In genomic region chr1:97714334-97714868, GRCm38 (mm10) we compare ENCODE assay signal across 30 mouse cellular contexts. TPM values are rescaled to one million over a fixed set of nuclear protein-coding genes. Genes with fewer than 3 reads are reported as not detected.
DNase-seq lines count a peak whose midpoint lies in the region; ATAC-seq and TF ChIP-seq lines count a peak whose summit lies in the region.
"Had no signal": no experiment of that assay in that cellular context is flagged by ENCODE, and none has a peak within 500 bp of the region (broad histone marks: within the 10 kb centered on the region; RNA-seq: fewer than 3 reads in every experiment).

No protein-coding gene starts in this region.

- H3K4me2 ChIP-seq in forebrain, embryonic 14.5 days (ENCODE audit: low read length), result no peak overlapping the region
- H3K4me2 ChIP-seq in forebrain, postnatal 0 days (ENCODE audit: low read depth), result no peak overlapping the region
- no peak overlapping the region for H3K4me2 ChIP-seq in neural tube, embryonic 14.5 days (ENCODE audit: low read depth, low read length)
- H3K4me2 ChIP-seq in forebrain, embryonic 15.5 days (replicated peaks), result no peak overlapping the region
- H3K4me2 ChIP-seq: embryonic facial prominence, embryonic 13.5 days; heart, embryonic 11.5 days; heart, embryonic 15.5 days; hindbrain, embryonic 14.5 days had no signal

- no peaks in the 10 kb centered on the region for H3K27me3 ChIP-seq in forebrain, embryonic 14.5 days (replicated peaks; ENCODE audit: control insufficient read depth, insufficient read depth, low read length)
- no peaks in the 10 kb centered on the region for H3K27me3 ChIP-seq in forebrain, postnatal 0 days (ENCODE audit: insufficient read depth, low read length)
- no peaks in the 10 kb centered on the region for H3K27me3 ChIP-seq in neural tube, embryonic 14.5 days (ENCODE audit: control insufficient read depth, insufficient read depth, low read length)
- no peaks in the 10 kb centered on the region for H3K27me3 ChIP-seq in forebrain, embryonic 15.5 days
- H3K27me3 ChIP-seq: embryonic facial prominence, embryonic 13.5 days; heart, embryonic 15.5 days; Patski had no signal

- 24% methylated on average over 11 of the region's 11 CpGs for WGBS in forebrain, embryonic 14.5 days
- 29% methylated on average over 11 of the region's 11 CpGs for WGBS in forebrain, postnatal 0 days
- 70% methylated on average over 11 of the region's 11 CpGs for WGBS in neural tube, embryonic 14.5 days
- WGBS in forebrain, embryonic 15.5 days, result 31% methylated on average over 11 of the region's 11 CpGs

- H3K9me3 ChIP-seq in forebrain, embryonic 14.5 days (replicated peaks; ENCODE audit: control insufficient read depth, low read length), result no peaks in the 10 kb centered on the region
- no peaks in the 10 kb centered on the region for H3K9me3 ChIP-seq in forebrain, postnatal 0 days (ENCODE audit: low read length)
- H3K9me3 ChIP-seq in neural tube, embryonic 14.5 days (ENCODE audit: control insufficient read depth, low read length), result no peaks in the 10 kb centered on the region
- no peaks in the 10 kb centered on the region for H3K9me3 ChIP-seq in forebrain, embryonic 15.5 days
- H3K9me3 ChIP-seq: embryonic facial prominence, embryonic 10.5 days; embryonic facial prominence, embryonic 13.5 days; heart, embryonic 15.5 days had no signal

- TF ChIP-seq CTCF in forebrain, postnatal 0 days (IDR thresholded peaks at IDR 0.05; ENCODE audit: low read depth), result no peak
- TF ChIP-seq CTCF in bone marrow macrophage, adult 2 months (IDR thresholded peaks at IDR 0.05; ENCODE audit: low read depth, low read length), result no peak

- H3K36me3 ChIP-seq in forebrain, embryonic 14.5 days (ENCODE audit: control insufficient read depth, insufficient read depth, low read length), result peaks cover 49% of the 10 kb centered on the region
- H3K36me3 ChIP-seq in forebrain, postnatal 0 days (ENCODE audit: insufficient read depth), result peaks cover 36% of the 10 kb centered on the region
- peaks cover 40% of the 10 kb centered on the region; the same call in 1 of the 2 replicates for H3K36me3 ChIP-seq in neural tube, embryonic 14.5 days (ENCODE audit: control insufficient read depth, insufficient read depth, low read length)
- H3K36me3 ChIP-seq in forebrain, embryonic 15.5 days, result peaks cover 61% of the 10 kb centered on the region

- no peak for TF ChIP-seq POLR2A in bone marrow macrophage, adult 2 months (IDR thresholded peaks at IDR 0.05; ENCODE audit: borderline replicate concordance, low read depth, low read length)

- H3K9ac ChIP-seq in forebrain, embryonic 14.5 days (ENCODE audit: low read length), result no peak overlapping the region
- H3K9ac ChIP-seq in forebrain, postnatal 0 days, result no peak overlapping the region
- H3K9ac ChIP-seq in neural tube, embryonic 14.5 days (replicated peaks; ENCODE audit: low read depth, low read length), result no peak overlapping the region
- no peak overlapping the region for H3K9ac ChIP-seq in forebrain, embryonic 15.5 days (replicated peaks)
- H3K9ac ChIP-seq: embryonic facial prominence, embryonic 13.5 days; heart, embryonic 15.5 days; hindbrain, embryonic 14.5 days had no signal

- peak; percentile 75 for DNase-seq in forebrain, embryonic 14.5 days (ENCODE audit: low spot score)
- no peak for DNase-seq in forebrain, postnatal 0 days
- no peak for DNase-seq in neural tube, embryonic 10.5 days (ENCODE audit: extremely low spot score, low spot score)
- DNase-seq in right cerebral cortex, postnatal 14 days, result no peak
- DNase-seq: adrenal gland, postnatal 10 days; adrenal gland, postnatal 36 days; cerebellum, adult 11-12 months; cerebellum, adult 8-10 months; cerebellum, postnatal 10 days; cerebellum, postnatal 36 days; embryo, embryonic 11 days; gastrocnemius, adult 2 months; gastrocnemius, postnatal 14 days; heart, adult 11 months; heart, postnatal 14 days; heart, postnatal 4 days had no signal

- H3K4me3 ChIP-seq in forebrain, embryonic 14.5 days (ENCODE audit: low read depth, low read length), result no peak overlapping the region
- H3K4me3 ChIP-seq in forebrain, postnatal 0 days (ENCODE audit: low read depth, low read length), result no peak overlapping the region
- H3K4me3 ChIP-seq in neural tube, embryonic 14.5 days (ENCODE audit: low read depth, low read length), result no peak overlapping the region
- H3K4me3 ChIP-seq in bone marrow macrophage, adult 2 months (ENCODE audit: insufficient read depth, low read length), result no peak overlapping the region
- no peak overlapping the region for H3K4me3 ChIP-seq in forebrain, embryonic 15.5 days
- H3K4me3 ChIP-seq: embryonic facial prominence, embryonic 10.5 days; embryonic facial prominence, embryonic 13.5 days; erythroblast, embryonic 14.5 days; gastrocnemius, adult 2 months; heart, embryonic 15.5 days had no signal

- H3K4me1 ChIP-seq in forebrain, embryonic 14.5 days (ENCODE audit: control insufficient read depth, insufficient read depth, low read length), result no peaks in the 10 kb centered on the region
- H3K4me1 ChIP-seq in forebrain, postnatal 0 days (ENCODE audit: insufficient read depth), result no peaks in the 10 kb centered on the region
- no peaks in the 10 kb centered on the region for H3K4me1 ChIP-seq in neural tube, embryonic 14.5 days (ENCODE audit: control insufficient read depth, insufficient read depth, low read length)
- peaks cover 31% of the 10 kb centered on the region for H3K4me1 ChIP-seq in bone marrow macrophage, adult 2 months (ENCODE audit: control insufficient read depth, insufficient read depth, low read length)
- 0 out of 2 replicates have a peak, but pooled peaks cover 8% of the 10 kb centered on the region for H3K4me1 ChIP-seq in forebrain, embryonic 15.5 days
- H3K4me1 ChIP-seq: embryonic facial prominence, embryonic 10.5 days; embryonic facial prominence, embryonic 13.5 days; heart, embryonic 15.5 days had no signal

- ATAC-seq in forebrain, embryonic 14.5 days, result peak; percentile 73
- ATAC-seq in forebrain, postnatal 0 days, result no peak
- peak; percentile 31; the same call in 1 of the 2 replicates for ATAC-seq in neural tube, embryonic 14.5 days (ENCODE audit: low read depth)
- ATAC-seq in forebrain, embryonic 15.5 days (replicated peaks), result peak; percentile 64
- ATAC-seq in CD4-positive, CD25-positive, alpha-beta regulatory T cell, adult 4 months, result no peak
- ATAC-seq: hindbrain, postnatal 0 days; inflammation-experienced regulatory T-cells, adult 6 months; intestine, embryonic 16.5 days; Patski had no signal

- H3K27ac ChIP-seq in forebrain, embryonic 14.5 days (ENCODE audit: low read depth, low read length), result no peak overlapping the region
- H3K27ac ChIP-seq in forebrain, postnatal 0 days (ENCODE audit: low read depth, low read length), result no peak overlapping the region
- H3K27ac ChIP-seq in neural tube, embryonic 14.5 days (ENCODE audit: low read depth, low read length), result no peak overlapping the region
- H3K27ac ChIP-seq in bone marrow macrophage, adult 2 months (ENCODE audit: insufficient read depth, low read depth, low read length), result peak overlapping the region; percentile 12; the same call in 1 of the 2 replicates
- H3K27ac ChIP-seq in forebrain, embryonic 15.5 days (replicated peaks), result no peak overlapping the region
- H3K27ac ChIP-seq: embryonic facial prominence, embryonic 10.5 days; embryonic facial prominence, embryonic 13.5 days; gastrocnemius, adult 2 months; heart, embryonic 15.5 days; hindbrain, embryonic 14.5 days; hindbrain, postnatal 0 days had no signal

RNA-seq across cellular contexts. Expression of gene D1Ertd622e, which starts 52.5 kb away (rescaled TPM):
- polyA plus RNA-seq in forebrain, embryonic 14.5 days (2014; fragmentation: Nextera tagmentation; extraction: Ambion mirVana), result 61.2 and 66.7 TPM in 2 replicates
- 30.1 and 48.7 TPM in 2 replicates for total RNA-seq in forebrain, postnatal 0 days (2014; rRNA removed)
- 59.2 and 60.0 TPM in 2 replicates for polyA plus RNA-seq in forebrain, postnatal 0 days (2015; fragmentation: Nextera tagmentation; extraction: Ambion mirVana)
- 62.2 and 66.7 TPM in 2 replicates for polyA plus RNA-seq in neural tube, embryonic 14.5 days (2014; fragmentation: Nextera tagmentation; extraction: Ambion mirVana)
- polyA plus RNA-seq in bone marrow macrophage, adult 2 months (2012; ENCODE audit: insufficient read depth, insufficient read length, missing spikeins), result 96.0 and 102 TPM in 2 replicates
- polyA plus RNA-seq in forebrain, embryonic 15.5 days (2015; fragmentation: Nextera tagmentation; extraction: Ambion mirVana), result 54.7 and 58.2 TPM in 2 replicates
- polyA plus RNA-seq in CD4-positive, CD25-positive, alpha-beta regulatory T cell, adult 4 months (2017; shearing (Covaris generic)), result 10 to 100 TPM; 15.2 to 16.1 TPM

RNA-seq across cellular contexts. Expression of gene Gin1, which starts 55.6 kb away (rescaled TPM):
- 16.2 and 16.5 TPM in 2 replicates for polyA plus RNA-seq in forebrain, embryonic 14.5 days (2014; fragmentation: Nextera tagmentation; extraction: Ambion mirVana)
- total RNA-seq in forebrain, postnatal 0 days (2014; rRNA removed), result 6.2 and 8.1 TPM in 2 replicates
- polyA plus RNA-seq in forebrain, postnatal 0 days (2015; fragmentation: Nextera tagmentation; extraction: Ambion mirVana), result 10.7 and 13.6 TPM in 2 replicates
- 16.2 and 16.6 TPM in 2 replicates for polyA plus RNA-seq in neural tube, embryonic 14.5 days (2014; fragmentation: Nextera tagmentation; extraction: Ambion mirVana)
- 12.7 and 19.5 TPM in 2 replicates for polyA plus RNA-seq in bone marrow macrophage, adult 2 months (2012; ENCODE audit: insufficient read depth, insufficient read length, missing spikeins)
- polyA plus RNA-seq in forebrain, embryonic 15.5 days (2015; fragmentation: Nextera tagmentation; extraction: Ambion mirVana), result 20.1 and 20.7 TPM in 2 replicates
- polyA plus RNA-seq in CD4-positive, CD25-positive, alpha-beta regulatory T cell, adult 4 months (2017; shearing (Covaris generic)), result 10 to 100 TPM; 27.2 to 31.3 TPM

RNA-seq across cellular contexts. Expression of gene Ppip5k2, which starts 55.8 kb away (rescaled TPM):
- polyA plus RNA-seq in forebrain, embryonic 14.5 days (2014; fragmentation: Nextera tagmentation; extraction: Ambion mirVana), result 37.9 and 46.7 TPM in 2 replicates
- total RNA-seq in forebrain, postnatal 0 days (2014; rRNA removed), result 49.4 and 62.0 TPM in 2 replicates
- polyA plus RNA-seq in forebrain, postnatal 0 days (2015; fragmentation: Nextera tagmentation; extraction: Ambion mirVana), result 12.9 and 25.0 TPM in 2 replicates
- 89.2 and 97.7 TPM in 2 replicates for polyA plus RNA-seq in neural tube, embryonic 14.5 days (2014; fragmentation: Nextera tagmentation; extraction: Ambion mirVana)
- polyA plus RNA-seq in bone marrow macrophage, adult 2 months (2012; ENCODE audit: insufficient read depth, insufficient read length, missing spikeins), result 18.7 and 21.2 TPM in 2 replicates
- polyA plus RNA-seq in forebrain, embryonic 15.5 days (2015; fragmentation: Nextera tagmentation; extraction: Ambion mirVana), result 47.4 and 48.5 TPM in 2 replicates
- 10 to 100 TPM; 27.8 to 33.8 TPM for polyA plus RNA-seq in CD4-positive, CD25-positive, alpha-beta regulatory T cell, adult 4 months (2017; shearing (Covaris generic))

Comparison
In these comparisons a context has a peak if more than half of its experiments do, and no peak if none do; other contexts are left out.
1. ATAC-seq: peak in forebrain, embryonic 14.5 days (single experiment), neural tube, embryonic 14.5 days (single experiment) and forebrain, embryonic 15.5 days (single experiment); none in forebrain, postnatal 0 days (single experiment) and CD4-positive, CD25-positive, alpha-beta regulatory T cell, adult 4 months (single experiment).